Mouse (Mus musculus) heart, adult 2 months (tissue): ENCODE measurements around the gene Bahd1.

Experiments used
- CTCF ChIP-seq: fragments of 200-600 bp; IDR thresholded peaks from 2 replicates; pipeline ENCODE4 v1.8.1; 2022; ENCODE audit warnings: antibody characterized with exemption, mild to moderate bottlenecking, moderate library complexity
- EP300 ChIP-seq: fragments of 200-500 bp; IDR thresholded peaks from 2 replicates; pipeline ENCODE4 v1.6.1; 2011; ENCODE audit warnings: low read depth, low read length, control low read depth; ENCODE audit not compliant: insufficient read depth
- POLR2A ChIP-seq: fragments of 200-500 bp; IDR thresholded peaks from 2 replicates; pipeline ENCODE4 v1.6.1; 2011; ENCODE audit warnings: mild to moderate bottlenecking, low read depth, low read length, control low read depth; ENCODE audit not compliant: insufficient read depth

- TF ChIP-seq CTCF, result no peak
- no peak for TF ChIP-seq POLR2A
- TF ChIP-seq EP300, result no peak
Observed at GRCm38 (mm10) chr2:118891173-118891572, 9.0 kb upstream of the Bahd1 start.
